Mouse (Mus musculus): Measurements from ENCODE around the gene Plpp4. TPM values are rescaled to one million over a fixed set of nuclear protein-coding genes. Genes with fewer than 3 reads are reported as not detected.

The Plpp4 gene
- polyA plus RNA-seq (2012): not detected in 2 replicates

DNA sequence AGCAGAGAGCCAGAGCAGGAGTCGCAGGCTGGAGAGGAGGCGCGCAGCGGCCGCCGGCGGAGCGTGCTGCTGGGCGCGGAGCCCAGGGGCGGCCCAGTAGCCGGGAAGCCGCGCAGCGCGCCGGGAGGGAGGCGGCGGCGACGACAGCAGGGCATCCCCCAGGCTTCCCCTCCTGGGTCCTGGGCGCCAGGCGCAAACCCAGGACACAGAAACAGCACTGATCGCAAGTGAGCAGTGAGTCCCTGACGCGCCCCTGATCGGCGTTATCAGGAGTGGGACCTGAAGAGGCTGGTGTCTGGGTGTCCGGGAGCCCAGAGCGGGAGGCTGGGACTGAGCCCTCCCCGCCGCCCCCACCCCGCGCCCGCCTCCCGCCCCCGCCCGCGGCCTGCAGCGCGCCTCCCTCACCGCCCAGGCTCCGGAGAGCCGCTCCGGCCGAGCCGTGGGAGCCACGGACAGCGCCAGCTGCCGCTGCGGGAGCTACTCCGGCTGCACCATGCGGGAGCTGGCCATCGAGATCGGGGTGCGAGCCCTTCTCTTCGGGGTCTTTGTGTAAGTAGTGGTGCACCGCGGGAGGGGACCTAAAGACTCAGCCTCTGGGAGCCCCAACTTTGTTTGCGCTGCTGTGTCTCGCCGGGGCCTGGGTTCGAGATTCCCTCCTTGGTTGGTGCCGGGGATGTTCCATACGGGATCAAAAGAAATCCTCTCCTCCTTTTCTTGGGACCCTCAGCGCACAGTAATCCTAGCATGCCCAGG, at the start of gene Plpp4:
Gene Plpp4, plus strand, starts transcription at position 411 of the 753 bp plus-strand sequence.
- TF ChIP-seq GATA1 (IDR thresholded peaks at IDR 0.05; ENCODE audit: low read length): no peak

DNA sequence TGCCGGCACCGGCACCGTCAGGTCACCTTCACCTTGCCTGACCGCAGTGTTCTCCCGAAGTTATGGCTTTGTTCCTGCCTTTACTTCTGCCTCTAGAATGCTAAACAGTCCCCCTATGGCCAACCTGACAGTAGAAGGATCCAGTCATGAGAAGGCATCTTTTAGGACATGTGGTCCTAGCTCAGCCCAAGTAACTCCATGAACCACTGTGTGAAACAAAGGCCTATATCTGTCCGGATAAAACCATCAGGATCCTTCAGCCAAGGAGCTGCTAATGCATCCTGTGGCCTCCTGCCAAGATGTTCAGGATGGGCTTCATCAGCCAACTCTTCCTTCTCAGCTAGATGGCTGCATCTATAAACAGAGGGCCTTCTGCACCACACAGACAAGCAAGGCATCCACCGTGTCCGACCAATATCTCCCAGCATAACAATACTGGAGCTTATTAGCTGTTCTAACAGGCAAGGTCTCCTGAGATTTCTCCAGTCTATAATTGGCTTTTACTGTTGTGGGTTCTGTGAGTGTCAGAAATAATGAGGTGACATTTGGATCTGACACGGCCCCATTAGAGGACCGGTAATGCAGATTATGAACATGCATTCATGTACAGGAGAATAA, 40.8 kb upstream of the Plpp4 start:
- no peak for TF ChIP-seq GATA1 (IDR thresholded peaks at IDR 0.05; ENCODE audit: low read length)

DNA sequence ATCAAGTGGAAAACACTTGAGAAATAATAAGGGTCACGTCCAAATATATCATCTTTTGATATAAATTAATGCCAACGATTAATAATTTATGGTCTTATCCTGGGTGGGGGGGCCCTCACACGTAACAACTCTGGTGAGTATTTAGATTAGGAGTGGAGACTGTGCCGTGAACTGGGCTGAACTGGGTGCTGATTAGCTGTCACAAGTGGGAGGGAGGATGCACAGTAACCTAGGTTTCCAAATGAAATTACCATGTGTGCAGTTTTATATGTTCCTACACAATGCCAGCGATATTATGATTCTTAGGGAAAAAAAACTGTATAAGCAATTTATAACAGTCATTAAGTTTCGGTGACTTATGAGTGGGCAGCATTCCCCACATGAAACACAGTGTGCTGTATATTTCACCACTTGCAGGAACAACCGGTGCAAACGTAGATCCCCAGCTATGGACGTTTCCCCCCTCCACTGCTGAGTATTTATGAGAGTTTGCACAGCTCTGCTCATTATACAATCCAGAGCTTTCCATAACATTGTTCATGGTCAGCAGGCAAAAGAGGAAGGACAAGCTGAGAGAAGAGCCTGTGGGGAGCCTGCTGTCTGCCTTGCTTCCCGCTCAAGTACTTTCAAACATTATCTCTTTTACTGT, 40.2 kb upstream of the Plpp4 start:
- TF ChIP-seq GATA1 (IDR thresholded peaks at IDR 0.05; ENCODE audit: low read length): no peak

DNA sequence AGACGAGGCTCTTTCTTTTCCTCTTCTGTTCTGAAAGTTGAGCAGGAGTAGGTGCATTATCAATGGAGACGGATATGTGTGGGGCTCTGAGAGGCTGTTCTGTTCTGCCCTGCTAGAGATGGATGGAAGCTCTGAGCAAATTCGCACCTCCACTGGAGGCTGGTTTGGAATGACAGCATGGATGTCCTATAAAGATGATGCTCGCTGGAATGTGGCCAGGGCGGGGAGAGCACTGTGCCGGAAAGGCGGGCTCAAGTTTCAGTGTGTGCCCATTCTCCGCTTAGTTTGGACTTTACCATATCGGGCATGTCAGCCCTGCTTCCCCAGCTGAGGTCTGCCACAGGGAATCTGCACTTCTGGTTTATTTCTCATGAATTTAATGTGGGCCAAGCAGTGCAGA, 35.9 kb upstream of the Plpp4 start:
- TF ChIP-seq GATA1 (IDR thresholded peaks at IDR 0.05; ENCODE audit: low read length): no peak

DNA sequence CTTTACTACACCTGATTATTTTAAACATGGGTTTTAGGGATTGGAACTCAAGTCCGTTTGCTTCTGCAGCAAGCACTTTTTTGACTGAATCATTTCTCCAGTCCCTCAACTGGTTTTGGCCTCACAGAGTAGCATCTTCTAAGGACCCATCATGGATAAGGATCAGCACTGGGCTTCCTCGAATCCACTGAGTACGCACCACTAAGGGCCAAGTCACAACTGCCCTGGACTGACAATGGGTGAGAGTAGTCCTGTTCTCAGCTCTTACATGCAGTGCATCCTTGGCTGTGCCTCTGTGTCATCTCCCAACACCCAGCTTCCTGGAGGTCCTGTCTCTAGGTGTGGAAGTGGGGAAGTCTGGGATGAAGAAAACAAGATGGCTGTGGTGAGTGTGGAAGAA, 35.2 kb upstream of the Plpp4 start:
- TF ChIP-seq GATA1 (IDR thresholded peaks at IDR 0.05; ENCODE audit: low read length): no peak

DNA sequence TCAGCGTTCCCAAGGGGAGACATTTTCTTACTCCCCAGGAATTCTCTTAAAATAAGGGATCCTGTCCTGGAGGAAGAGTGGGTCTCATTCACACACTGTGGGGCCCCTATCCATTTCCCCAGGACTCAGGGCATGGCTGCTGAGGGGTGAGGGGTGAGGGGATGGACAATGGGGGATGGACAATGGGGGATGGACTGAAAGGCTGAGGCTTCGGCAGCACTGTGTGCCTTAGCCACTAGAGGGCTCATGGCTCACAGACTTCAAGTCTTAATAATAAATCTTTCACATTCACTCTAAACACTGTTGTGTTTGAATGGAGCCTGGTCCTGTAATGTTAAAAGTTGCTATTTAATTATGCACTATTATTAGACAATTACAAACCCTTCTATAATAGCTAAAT, 21.4 kb upstream of the Plpp4 start:
- no peak for TF ChIP-seq GATA1 (IDR thresholded peaks at IDR 0.05; ENCODE audit: low read length)

DNA sequence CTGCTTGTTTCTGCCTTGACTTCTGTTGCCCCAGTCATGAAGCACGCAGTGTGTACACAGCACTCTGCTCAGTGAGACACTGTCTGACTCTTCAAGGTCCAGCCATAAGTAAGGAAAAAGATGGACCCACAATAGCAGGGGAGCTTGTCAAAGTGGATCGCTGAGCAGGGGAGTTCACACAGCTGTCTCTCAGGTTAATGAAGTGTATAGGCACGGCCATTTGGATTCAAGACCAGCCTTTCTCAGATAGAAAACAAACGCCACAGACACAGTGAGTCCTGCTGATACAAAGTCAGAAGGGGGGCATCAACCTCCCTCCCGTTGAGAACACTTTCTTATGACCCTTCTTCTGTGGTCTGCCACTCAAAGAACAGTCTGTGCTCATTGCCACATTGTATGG, 20.8 kb upstream of the Plpp4 start:
- no peak for TF ChIP-seq GATA1 (IDR thresholded peaks at IDR 0.05; ENCODE audit: low read length)

DNA sequence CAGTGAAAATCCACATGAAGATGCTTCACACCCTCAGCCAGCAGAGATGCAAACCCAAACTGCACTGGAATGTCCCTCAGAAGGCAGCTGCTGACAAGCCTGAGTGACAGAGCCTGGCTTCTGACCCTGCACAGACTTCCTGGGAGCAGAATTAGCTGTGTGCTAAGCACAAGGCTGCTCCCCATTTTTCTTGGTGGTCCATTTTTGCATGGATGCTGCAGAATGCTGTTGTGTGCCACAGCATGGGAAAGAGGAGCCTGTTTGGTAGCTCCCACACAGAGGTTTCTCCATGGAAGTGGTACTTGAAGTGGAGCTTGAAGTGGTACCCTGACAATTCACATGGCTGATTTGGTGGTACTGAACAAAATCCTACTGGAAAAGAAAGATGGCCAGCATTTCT, 5.8 kb upstream of the Plpp4 start:
- TF ChIP-seq GATA1 (IDR thresholded peaks at IDR 0.05; ENCODE audit: low read length): no peak

DNA sequence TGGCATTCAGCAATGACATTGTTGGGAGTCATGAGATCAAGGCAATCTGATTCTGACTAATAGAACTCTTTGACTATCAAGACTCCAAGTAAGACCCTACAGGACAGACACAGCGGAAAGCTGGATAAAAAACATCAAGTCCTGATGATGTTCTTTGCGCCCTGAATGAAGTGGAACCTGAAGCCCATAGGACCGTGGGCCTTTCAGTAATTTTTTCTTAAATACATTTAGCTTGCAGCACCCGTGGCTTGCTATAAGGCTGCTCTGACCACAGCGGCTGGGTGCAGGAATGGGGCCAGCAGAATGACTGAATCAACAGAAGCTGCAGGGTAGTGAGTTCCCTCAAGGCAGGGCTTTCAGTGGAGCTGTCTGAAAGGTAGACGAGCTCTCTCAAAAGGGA, 3.4 kb upstream of the Plpp4 start:
- TF ChIP-seq GATA1 (IDR thresholded peaks at IDR 0.05; ENCODE audit: low read length): no peak

DNA sequence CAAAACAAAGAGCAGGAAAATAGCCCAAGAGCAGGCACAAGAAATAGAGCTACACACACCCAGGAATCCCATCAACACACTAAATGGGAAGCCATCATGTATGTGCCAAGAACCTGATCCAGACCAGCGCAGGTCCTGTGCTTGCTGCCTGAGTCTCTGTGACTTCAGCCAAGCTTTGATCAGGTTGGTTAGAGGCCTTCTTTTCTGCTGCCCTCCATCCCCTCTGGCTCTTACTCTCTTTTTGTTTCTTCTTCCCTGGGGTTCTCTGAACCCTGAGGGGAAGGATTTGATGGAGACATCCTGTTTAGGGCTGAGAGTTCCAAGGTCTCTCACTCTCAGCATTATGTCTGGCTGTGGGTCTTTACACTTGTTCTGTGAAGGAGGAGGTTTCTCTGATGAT, 2.7 kb upstream of the Plpp4 start:
- TF ChIP-seq GATA1 (IDR thresholded peaks at IDR 0.05; ENCODE audit: low read length): no peak

DNA sequence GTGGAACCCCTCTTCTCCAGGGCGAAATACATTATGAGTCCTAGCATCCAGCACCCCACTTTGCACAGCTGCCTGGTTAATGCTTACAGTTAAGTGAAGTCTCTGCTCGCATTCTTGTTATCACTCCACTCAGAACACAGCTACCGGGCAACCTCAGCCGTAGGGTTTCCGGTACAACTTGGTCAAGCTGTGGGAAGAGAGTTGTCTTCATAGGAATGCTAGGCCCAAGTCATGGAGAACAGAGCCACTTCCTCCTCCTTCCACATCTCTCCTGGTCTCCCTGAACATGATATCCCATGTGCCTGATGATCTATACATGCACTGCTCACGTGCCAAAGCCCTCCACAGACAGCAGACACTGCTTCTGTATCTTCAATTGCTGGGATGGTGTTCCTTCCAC, 1.4 kb upstream of the Plpp4 start:
- TF ChIP-seq GATA1 (IDR thresholded peaks at IDR 0.05; ENCODE audit: low read length): no peak

DNA sequence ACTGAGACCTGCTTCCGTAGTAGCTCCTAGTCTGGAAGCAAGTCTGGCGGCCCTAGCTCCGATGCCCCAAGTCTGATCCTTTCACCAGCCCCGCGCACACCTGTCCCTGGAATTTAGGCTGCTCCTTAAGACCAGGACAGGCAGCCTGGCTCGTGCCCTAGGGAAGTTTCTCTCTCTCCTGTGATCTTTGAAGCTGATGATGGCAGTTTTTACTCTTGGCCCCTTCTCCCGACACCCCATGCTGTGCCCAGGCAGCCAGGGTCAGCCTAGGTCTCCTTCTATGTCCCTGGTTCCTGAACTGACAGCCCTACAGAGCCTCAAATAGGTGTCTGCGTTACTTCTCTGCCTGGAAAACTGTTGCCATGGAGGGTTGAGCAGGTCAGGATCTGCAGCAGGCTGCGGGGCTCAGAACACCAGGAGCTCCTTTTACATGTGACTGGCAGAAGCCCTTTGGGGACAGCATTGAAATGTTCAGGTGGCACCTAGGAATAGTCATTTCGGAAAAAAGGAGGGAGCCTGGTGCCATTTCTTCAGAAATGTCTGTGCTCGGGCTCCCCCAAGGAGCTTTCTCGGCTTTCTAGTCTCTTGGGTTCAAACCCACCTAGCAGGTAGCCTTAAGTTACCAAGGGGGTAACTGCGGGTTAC, 665 bp downstream of the Plpp4 start:
- TF ChIP-seq GATA1 (IDR thresholded peaks at IDR 0.05; ENCODE audit: low read length): no peak

DNA sequence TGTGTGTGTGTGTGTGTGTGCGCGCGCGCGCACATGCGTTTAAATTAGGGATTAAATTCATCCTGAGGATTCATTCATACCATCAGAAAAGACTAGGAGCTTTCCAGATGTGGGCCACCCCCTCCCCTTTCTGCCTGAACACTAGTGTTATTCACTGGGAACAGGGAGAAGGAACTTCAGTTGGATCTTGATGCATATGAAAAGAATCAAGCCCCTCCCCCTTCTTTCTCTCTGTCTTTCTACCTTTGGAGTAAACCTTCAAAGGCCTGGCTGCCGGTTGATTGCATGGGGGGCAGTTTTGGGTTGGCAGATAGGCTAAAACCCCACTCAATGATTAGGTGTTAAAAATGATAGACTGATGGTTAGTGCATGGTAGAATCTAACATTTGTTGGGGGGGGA, 1.5 kb downstream of the Plpp4 start:
- no peak for TF ChIP-seq GATA1 (IDR thresholded peaks at IDR 0.05; ENCODE audit: low read length)

DNA sequence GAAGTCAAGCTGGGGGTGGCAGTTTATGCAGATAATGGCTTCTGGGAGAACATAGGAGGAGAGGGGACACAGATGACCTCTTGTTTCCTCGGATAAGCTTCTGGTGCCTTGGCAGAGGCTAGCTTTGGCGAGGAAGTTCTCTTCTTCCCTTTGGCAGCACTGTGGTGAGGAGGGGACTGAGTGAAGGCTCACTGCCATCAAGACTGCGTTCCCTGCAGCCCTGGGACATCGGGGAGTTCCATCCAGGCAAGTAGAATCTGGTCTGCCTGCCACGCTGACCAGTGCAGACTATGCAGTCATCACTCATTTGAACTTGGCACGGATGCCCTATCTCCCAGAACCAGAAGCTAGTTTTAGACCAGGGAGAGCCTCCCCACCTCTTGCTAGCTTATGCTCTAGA, 2.4 kb downstream of the Plpp4 start:
- no peak for TF ChIP-seq GATA1 (IDR thresholded peaks at IDR 0.05; ENCODE audit: low read length)

DNA sequence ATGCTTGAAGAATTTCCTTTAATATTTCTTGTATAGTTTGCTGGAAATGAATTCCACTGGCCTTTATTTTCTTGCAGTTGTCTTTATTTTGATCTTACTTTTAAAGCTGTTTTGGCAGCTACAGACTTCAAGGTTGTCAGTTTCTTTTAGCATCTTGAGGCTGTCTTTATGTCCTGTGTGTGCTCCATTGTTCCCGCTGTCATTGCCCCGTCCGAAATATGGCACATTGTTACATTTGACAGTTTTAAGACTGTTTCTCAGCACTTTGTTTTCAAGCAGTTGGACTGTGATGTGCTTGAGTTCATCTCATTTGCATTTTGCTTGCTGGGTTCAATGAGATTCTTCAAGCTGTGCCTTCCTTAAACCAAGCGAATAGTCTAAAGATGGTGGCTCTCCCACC, 17.0 kb downstream of the Plpp4 start:
- TF ChIP-seq GATA1 (IDR thresholded peaks at IDR 0.05; ENCODE audit: low read length): no peak

DNA sequence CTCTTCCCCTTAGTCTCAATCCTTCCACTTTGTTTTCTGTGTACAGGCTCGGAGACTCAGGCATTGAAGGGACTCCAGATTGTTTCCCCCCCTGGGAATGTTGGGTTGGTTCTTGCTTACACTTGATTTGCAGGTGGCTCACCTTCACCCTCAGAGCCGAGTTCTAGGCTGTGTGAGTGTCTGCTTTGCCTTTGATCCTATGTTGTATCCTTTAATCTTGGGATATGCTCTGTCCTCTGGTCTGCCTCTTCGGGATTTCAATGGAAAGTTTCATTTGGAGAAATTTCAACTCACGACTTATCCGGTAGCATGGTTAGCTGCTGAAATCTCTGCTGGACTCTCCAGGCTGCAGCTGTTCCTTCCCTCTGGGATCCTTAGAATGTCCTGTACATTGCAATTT, 17.9 kb downstream of the Plpp4 start:
- TF ChIP-seq GATA1 (IDR thresholded peaks at IDR 0.05; ENCODE audit: low read length): no peak
